19 mouse cellular contexts compared by ENCODE assay signal in genomic region chr2:157296105-157296689, GRCm38 (mm10). TPM values are rescaled to one million over a fixed set of nuclear protein-coding genes. Genes with fewer than 3 reads are reported as not detected.
"Had no signal": no experiment of that assay in that cellular context is flagged by ENCODE, and none has a peak within 500 bp of the region (broad histone marks: within the 10 kb centered on the region; RNA-seq: fewer than 3 reads in every experiment).

No protein-coding gene starts in this region.

- H3K4me2 ChIP-seq: liver, embryonic 11.5 days; liver, embryonic 15.5 days; lung, embryonic 14.5 days; neural tube, embryonic 15.5 days had no signal

- H3K9me3 ChIP-seq: limb, embryonic 10.5 days; liver, embryonic 15.5 days; midbrain, embryonic 10.5 days; neural tube, embryonic 15.5 days had no signal

- H3K27ac ChIP-seq: left cerebral cortex, adult 2 months; limb, embryonic 10.5 days; liver, embryonic 15.5 days; midbrain, embryonic 10.5 days; neural tube, embryonic 15.5 days; stomach, postnatal 0 days had no signal

- H3K4me1 ChIP-seq: limb, embryonic 10.5 days; liver, embryonic 15.5 days; midbrain, embryonic 10.5 days had no signal

- H3K9ac ChIP-seq: liver, embryonic 15.5 days; lung, embryonic 14.5 days; neural tube, embryonic 15.5 days had no signal

- DNase-seq: kidney, postnatal 10 days; kidney, postnatal 4 days; lung, embryonic 14.5 days; lung, postnatal 10 days; lung, postnatal 4 days; thymus, postnatal 4 days had no signal

- H3K27me3 ChIP-seq: liver, embryonic 15.5 days; neural tube, embryonic 15.5 days had no signal

- H3K4me3 ChIP-seq: left cerebral cortex, adult 2 months; limb, embryonic 10.5 days; liver, embryonic 15.5 days; midbrain, embryonic 10.5 days; myocyte; neural tube, embryonic 15.5 days had no signal

RNA-seq across cellular contexts. Expression of gene Ghrh, which starts 51.1 kb away (rescaled TPM):
- total RNA-seq: layer of hippocampus, adult 8-10 months; left cerebral cortex, adult 2 months; left cerebral cortex, postnatal 14 days; megakaryocyte, adult 5-6 weeks had no signal
- polyA plus RNA-seq: kidney, embryonic 14.5 days; limb, embryonic 10.5 days; liver, embryonic 11.5 days; lung, embryonic 14.5 days; myocyte; neural tube, embryonic 11.5 days had no signal
